Mouse (Mus musculus) common myeloid progenitor, adult 5-6 weeks (primary cell): ENCODE data around the gene Ap3b1. TPM values are rescaled to one million over a fixed set of nuclear protein-coding genes. Genes with fewer than 3 reads are reported as not detected.
A peak's percentile ranks its signal among the peaks of the same experiment; 100 is the strongest.

Source experiments
- ATAC-seq: replicated peaks from 2 replicates; pipeline ENCODE4 v1.8.0; 2016; ENCODE audit warnings: low read depth, mild to moderate bottlenecking, moderate TSS enrichment, inconsistent platforms; ENCODE audit not compliant: poor library complexity, severe bottlenecking
- total RNA-seq: library from RNA; stranded (forward); fragments of 200-1000, 187-1606 nt; gene quantifications from 2 replicates; pipeline ENCODE4 v1.2.3, GENCODE M21; 2017

The Ap3b1 gene
- total RNA-seq, 1 experiment from 2014 or later, result 133 TPM

DNA sequence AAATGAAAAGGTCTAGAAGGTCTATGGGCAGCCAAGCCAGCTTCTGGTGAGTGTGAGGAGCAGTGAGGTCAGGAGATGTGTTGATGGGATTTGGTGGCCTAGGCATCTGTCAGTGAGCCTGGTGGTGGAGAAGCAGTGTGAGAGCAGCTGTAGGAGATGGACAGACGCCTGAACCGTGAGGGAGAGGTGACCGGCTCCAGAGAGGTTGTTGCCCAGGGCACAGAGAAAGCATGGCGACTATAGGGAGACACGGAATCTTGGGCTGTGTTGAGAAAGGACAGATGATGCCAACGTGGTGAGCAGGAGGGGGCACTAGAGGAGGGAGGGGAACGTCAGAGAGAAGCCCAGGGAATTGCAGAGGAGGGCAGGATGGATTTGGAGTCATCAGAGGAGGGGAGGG is 13.3 kb downstream of the Ap3b1 start:
- ATAC-seq, result no peak

- no peak for ATAC-seq
Measured at GRCm38 (mm10) chr13:94374131-94374530, 15.4 kb downstream of the Ap3b1 start.

- no peak for ATAC-seq
Measured at GRCm38 (mm10) chr13:94375526-94376390, 17.0 kb downstream of the Ap3b1 start.

DNA sequence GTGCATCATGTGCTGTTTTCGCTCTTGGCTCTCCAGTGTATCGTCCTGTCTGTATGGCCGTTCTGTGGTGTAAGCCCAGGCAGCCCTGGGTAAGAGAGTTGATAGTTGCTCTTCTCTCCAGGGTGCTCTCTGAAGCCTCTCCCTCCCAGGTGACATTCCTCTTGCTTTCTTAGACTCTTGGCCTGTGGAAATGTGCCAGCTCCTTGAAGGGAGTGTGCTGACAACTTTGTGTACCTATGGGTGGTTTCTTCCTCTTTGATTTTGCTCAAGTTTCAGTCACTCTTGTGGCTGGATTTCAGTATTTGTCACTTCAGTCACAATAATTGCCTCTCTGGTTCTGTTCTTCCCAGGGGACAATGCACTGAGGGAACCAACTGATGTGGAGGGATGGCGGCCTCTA is 20.2 kb downstream of the Ap3b1 start:
- no peak for ATAC-seq

DNA sequence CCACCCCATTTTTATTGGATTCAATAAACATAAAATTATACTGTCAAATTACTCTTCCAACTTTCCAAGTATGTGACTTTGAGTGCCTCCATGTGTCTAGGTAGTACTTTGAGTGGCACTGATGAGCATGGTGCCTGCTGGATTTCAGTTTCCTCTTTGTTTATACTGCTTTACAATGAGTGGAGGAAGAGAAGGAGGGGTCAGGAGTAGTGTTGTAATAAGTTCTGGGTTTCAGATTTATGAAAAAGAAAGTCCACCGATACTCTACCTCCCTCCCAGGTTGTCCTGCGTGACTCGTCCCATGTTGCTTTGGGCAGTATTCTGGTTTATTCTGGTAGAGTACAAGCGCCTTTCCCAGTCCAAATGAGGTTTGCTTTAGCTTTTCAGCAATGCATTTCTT is 22.7 kb downstream of the Ap3b1 start:
- peak; percentile 58 for ATAC-seq

DNA sequence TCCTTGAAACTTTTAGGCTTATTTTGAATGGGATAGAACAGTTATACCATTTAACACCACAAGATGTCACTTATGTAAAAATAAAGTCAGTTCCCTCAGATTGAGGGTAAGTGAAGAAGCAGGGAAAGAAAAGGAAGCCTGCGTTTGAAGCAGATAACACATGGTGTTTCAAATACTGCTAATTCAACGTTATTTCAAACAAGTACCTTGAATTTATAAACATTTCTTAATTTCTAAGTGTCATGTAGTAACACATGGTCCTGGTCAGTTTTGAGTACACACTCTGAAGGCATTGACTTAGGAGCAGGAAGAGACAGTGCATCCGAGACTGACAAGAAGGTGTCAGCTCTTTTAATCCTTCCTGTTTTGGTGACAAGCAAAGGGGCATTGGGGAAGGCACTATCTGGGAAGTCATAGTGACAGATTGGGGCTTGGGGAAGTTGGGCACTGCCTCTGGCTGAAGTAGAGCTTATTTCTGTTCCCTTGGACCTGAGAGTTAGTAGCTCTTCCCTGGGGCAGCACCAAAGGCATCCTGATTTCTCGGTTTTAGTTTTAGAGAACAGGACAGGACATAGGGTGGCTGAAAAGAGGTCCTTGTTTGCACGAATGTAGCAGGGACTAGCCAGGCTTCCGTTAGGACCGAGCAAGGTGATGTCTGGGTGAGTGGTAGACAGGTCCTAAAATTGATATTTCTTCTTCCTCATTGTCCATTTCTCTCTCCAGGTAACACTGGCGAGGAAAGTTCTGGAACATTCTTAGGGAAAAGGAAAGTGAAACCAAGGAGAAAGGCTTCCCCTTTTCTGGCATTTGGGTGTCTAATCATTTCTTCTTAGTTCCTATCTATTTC is 23.3 kb downstream of the Ap3b1 start:
- peak; percentile 83 for ATAC-seq

DNA sequence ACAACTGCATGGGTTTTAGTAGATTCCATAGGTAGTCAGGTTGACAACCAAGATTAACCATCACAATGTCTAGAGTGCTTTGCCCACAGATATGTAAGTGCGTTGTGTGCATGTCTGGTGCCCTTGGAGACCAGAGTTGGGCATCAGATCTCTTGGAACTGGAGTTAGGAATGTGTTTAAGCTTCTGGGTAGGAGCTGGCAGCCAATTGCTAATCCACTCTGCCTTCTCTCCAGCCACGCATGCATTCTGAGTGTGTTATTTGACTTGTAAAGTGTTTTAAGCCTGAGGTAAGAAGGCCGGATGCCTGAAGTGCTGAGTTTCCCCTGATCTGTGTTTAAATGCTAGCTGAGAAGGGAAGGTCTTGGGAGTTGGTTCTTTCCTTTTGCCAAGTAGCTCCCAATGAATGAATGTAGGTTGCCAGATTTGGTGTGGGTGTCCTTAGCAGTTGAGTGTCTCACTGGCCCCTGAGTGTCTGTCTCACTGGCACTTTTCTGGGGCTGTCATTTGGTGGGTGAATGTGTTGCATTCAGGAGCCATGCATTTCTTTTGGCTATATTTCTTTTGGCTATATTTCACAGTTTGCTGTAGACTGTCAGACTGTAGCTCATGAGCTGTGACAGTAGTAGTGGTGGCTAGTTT is 26.3 kb downstream of the Ap3b1 start:
- ATAC-seq, result no peak

DNA sequence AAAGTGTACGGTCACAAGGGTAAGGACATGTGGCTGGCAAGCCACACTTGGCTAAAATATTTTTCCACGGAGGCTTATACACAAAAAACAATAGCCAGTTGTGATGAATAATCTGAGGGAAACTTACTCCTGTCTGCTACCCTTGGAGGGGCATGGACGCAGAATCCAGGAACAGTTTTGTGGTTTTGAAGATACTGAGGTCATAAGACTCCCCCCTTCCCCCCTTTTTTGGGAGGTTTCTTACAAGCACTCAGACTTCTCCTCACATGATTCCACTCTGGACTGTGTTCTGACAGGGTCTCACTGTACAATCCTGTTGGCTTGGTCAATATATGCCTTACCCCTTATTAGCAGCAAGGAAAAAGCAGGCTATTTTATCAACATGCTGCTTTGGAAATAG is 29.8 kb downstream of the Ap3b1 start:
- ATAC-seq, result peak; percentile 54; the same call in 1 of the 2 replicates

DNA sequence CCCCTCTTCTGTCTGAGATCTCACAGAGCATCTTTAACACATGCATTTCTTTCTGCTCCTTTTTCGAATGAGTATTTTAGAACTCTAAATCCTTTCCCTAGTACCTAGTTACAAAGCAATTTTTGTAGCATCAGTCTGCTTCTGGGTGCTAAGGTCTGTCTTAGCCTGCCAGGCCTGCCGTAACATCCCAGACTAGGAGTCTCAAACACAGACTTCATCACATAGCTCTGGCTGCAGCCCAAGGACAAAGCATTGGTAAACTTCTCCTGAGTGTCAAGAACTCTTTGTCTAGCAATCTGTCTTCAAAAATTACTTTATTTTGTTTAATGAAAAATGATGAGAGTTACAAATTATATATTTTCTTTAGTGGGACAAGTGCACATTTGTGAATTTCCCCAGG is 30.8 kb downstream of the Ap3b1 start:
- no peak for ATAC-seq

DNA sequence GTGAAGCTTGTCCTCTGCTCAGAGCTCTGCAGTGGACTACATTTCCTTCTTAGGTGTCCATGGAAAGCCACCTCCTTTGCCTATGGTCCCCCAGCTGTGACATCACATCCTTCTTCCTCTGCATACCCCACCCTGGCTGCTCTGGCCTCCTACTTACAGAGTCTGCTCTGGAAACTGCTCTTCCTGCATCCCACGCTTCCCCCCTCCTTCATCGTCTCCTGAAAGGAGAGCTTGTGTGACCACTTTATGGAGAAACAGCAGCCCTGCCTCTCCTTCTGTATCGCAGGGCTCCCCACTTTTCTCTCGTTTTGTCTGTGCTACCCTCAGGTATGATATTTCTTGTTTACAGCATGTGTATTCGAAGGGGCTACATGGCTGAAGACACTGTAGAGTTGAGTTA is 33.5 kb downstream of the Ap3b1 start:
- no peak for ATAC-seq

DNA sequence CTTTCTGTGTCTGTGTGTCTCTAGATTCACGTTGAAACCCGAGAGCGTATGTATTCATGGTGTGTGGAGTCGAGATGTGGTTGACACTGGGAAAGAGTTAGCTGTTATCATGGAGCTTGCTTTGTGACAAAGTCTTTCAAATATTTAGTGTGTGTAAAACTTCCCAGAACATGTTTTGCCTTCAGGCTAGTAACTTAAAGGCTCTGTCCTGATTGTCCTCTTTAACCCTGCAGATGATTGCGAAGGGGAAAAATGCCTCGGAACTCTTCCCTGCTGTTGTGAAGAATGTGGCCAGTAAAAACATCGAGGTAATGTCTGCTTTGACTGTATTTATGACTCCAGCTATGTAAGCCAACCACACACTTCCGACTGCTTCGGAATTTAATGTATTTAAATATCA is 35.7 kb downstream of the Ap3b1 start:
- ATAC-seq, result no peak

GRCm38 (mm10) chr13:94395763-94396162 is 37.0 kb downstream of the Ap3b1 start:
- no peak for ATAC-seq

DNA sequence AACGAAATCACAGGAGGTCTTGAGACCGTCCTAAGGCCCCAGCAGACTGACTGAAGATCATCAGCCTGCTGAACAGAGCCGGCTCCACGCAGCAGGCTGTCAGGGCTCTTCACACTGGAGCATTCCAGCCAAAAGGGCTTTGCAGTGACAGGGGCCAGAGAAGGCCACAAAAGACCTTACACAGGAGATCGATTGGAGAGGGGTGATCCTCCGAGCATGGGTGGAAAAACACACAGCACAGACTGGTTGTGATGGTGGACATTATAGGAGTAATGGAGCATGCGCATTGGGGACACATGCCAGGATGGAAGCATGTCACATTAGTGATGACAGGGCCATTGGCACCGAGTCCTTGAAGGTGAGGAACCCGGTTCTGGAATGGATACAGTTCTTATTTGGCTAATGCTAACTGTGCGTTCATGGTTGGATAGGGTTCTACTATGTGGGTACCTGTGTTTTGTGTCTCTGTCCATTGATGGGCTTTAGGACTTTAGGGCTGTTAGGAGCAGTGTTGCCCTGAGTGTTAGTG is 37.7 kb downstream of the Ap3b1 start:
- no peak for ATAC-seq

DNA sequence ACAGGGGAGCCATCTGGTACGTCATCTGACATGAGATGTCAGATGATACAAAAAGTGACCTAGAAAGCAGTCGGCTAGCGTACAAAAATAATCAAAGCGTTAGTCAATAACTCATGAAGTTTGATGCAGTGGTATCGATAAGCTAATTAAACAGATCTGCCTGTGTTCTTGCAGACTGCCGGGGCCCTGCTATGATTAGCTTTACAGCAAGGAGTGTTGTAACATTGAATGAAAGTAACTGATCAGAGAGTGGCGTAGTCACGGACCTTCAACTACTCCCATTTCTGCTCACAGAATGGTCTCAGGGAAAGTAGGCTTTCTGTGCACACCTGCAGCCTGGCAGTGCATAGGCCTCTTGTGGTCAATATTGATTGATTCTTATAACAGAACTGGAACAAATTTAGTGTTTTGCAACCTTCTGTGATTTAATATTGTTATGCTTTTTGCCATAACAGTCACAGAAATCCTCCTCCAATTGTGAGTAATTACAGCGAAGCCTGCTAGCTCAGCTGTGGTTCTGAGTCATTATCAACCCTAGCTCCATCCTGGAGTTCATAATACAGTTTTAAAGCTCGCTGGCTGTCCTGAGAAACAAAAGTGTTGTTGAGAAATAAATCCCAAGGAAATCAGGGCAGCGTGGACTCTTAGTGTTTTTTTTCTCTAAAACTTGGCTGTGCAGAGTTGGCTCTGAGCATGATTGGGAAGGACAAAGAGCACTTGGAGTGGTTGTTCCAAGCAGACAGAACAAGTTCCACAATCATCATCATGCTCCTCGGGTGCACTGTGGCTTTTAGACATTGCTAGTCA is 40.0 kb downstream of the Ap3b1 start:
- no peak for ATAC-seq

DNA sequence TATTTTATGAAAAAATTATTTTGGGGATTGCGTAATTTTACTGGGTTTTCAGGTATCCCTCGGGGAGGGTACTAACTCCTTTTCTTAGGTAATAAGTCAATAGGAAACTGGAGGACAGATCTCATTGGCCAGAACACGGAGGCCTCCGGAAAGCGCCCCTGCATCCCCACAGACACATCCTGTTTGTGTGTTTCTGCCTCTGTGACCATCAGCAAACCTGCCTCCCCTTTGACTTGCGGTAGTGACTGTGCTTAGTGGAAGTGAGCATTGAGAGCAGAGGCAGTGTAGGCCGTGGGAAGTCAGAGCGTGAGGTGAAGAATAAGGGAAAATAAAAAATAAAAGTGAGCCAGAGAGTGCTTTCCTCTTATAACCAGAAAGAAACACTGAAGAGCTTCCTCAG is 41.7 kb downstream of the Ap3b1 start:
- peak; percentile 62 for ATAC-seq

- no peak for ATAC-seq
Measured at GRCm38 (mm10) chr13:94423600-94423999, 64.8 kb downstream of the Ap3b1 start.

- no peak for ATAC-seq
Measured at GRCm38 (mm10) chr13:94429567-94429966, 70.8 kb downstream of the Ap3b1 start.

GRCm38 (mm10) chr13:94439386-94439785 is 80.6 kb downstream of the Ap3b1 start:
- ATAC-seq, result no peak

- no peak for ATAC-seq
Measured at GRCm38 (mm10) chr13:94441199-94441598, 82.4 kb downstream of the Ap3b1 start.

DNA sequence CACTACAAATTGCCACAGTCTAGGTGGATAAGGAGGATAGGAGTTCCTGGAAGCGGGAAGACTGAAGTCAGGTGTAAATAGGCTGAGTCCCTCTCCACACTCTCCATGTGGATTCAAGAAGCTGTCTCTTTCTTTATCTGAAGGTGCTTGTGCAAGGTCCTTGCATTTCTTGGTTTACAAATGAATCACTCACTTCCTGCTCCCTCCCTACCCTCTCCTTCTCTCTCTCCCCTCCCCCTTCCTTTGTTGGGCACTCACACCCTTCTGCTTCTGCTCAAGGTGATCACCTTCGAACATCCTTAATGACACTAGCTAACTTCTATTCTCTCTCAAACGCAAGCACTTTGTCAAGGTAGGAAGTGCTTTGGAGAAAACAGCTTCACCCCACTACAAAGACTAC is 84.7 kb downstream of the Ap3b1 start:
- no peak for ATAC-seq
